Mouse (Mus musculus) thymus, postnatal 0 days (tissue): Measurements from ENCODE around the gene Hoxb5. TPM values are rescaled to one million over a fixed set of nuclear protein-coding genes. Genes with fewer than 3 reads are reported as not detected.

Experiments used
- DNase-seq: peaks from one replicate; pipeline ENCODE4 v3.0.0-alpha.2; 2015; ENCODE audit warnings: low spot score
- polyA plus RNA-seq: library from polyadenylated mRNA; unstranded; fragments of >200 nt; fragmentation: Nextera tagmentation; extraction: Ambion mirVana; gene quantifications from 2 replicates; pipeline ENCODE4 v1.2.1, GENCODE M21; 2015

The Hoxb5 gene
- polyA plus RNA-seq, 1 experiment from 2014 or later: 0.16 TPM

DNA sequence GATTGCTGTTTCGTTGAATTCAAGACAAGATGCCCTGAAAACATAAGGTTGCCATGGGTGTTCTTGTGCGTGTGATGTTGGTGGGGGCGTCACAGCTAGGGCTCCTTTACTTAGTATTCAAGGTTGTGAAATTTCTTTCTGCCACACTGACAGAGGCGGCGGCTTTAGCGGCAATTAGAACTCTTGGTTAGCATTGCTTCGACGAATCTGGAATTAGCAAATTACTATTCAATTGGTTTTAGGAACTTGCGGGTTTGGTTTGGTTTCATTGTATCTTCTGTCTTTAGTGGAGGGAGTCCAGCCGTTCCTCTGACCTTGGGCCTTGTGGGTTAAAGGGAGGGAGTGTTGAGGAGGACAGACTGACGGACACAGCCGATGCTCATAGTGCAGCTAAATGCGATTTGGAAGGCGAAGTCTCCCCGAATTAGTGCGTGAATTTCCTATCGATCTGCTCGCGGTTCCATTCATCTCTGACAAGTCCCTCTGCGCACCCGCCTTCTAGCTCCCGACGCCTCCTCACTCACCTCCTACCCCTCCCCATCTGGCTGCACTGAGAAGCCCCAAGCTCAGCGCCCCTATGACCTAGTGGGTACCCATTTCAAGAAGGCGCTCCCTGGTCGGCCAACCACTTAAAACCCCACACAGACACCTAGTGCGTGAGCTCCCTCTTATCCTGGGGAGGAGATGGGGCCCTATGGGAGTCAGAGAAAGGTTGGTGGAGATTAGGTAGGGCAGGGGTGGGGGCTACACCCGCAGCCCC is 14.7 kb downstream of the Hoxb5 start, which contains the start of gene Hoxb4:
Gene Hoxb4 (plus strand): TSS at position 660 of the 760 bp plus-strand sequence.
- DNase-seq: no peak

DNA sequence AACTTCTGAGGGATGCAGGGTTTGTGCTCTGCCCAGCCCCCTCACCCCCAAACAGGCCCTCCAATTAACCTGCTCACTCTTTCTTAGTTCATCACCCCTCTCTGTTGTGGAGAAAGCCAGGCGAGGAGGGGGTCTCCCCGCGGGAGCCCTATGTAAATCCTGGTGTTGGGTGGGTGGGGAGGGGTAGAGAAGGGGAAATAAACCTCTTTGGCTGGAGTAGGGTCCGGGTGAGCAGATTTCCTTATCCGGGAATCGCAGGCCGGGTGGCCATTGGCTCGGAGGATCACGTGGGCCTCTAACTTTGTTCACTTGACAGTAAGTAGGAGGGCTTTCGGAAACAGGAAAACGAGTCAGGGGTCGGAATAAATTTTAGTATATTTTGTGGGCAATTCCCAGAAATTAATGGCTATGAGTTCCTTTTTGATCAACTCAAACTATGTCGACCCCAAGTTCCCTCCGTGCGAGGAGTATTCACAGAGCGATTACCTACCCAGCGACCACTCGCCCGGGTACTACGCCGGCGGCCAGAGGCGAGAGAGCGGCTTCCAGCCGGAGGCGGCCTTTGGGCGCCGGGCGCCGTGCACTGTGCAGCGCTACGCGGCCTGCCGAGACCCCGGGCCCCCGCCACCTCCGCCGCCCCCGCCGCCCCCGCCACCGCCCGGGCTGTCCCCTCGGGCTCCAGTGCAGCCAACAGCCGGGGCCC is 15.4 kb downstream of the Hoxb5 start:
- peak; percentile 29 for DNase-seq

GRCm38 (mm10) chr11:96319071-96319902 is 16.2 kb downstream of the Hoxb5 start:
- DNase-seq: no peak

DNA sequence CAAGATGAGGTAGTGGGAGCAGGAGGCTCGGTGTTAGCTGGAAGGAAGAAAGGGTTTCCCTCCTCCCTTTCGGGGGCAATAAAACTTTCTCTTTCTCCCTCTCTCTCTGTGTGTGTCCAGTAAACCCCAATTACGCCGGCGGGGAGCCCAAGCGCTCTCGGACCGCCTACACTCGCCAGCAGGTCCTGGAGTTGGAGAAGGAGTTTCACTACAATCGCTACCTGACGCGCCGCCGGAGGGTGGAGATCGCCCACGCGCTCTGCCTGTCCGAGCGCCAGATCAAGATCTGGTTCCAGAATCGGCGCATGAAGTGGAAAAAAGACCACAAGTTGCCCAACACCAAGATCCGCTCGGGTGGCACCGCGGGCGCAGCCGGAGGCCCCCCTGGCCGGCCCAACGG is 16.8 kb downstream of the Hoxb5 start:
- DNase-seq: no peak

GRCm38 (mm10) chr11:96320688-96321087 is 17.6 kb downstream of the Hoxb5 start:
- no peak for DNase-seq

GRCm38 (mm10) chr11:96321846-96322245 is 18.7 kb downstream of the Hoxb5 start:
- DNase-seq: no peak

DNA sequence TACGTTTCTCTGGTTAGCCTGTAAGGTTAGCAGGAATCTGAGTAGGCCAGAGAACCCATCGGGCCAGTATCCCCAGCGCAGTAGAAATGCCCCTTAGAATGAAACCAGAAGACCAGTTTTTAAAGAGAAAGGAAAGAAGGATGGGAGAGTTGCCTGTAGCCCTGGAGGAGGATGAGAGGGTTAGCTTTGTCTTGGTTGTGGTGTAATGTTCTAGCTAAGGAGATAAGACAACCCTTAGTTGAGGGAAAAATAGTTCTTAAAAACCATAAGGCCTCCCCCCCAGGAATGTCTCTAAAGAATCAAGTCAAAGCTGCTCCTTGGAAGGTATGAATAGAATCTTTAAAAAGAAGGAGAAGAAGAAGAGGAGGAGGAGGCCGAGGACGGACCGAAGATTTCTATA is 19.6 kb downstream of the Hoxb5 start:
- no peak for DNase-seq

GRCm38 (mm10) chr11:96323154-96323553 is 20.0 kb downstream of the Hoxb5 start, which contains the start of gene Hoxb3:
Gene Hoxb3 (plus strand): TSS chr11:96323326.
- DNase-seq: no peak

- DNase-seq: no peak
Measured at GRCm38 (mm10) chr11:96324125-96324524, 21.0 kb downstream of the Hoxb5 start.

GRCm38 (mm10) chr11:96324965-96325364 is 21.8 kb downstream of the Hoxb5 start:
- no peak for DNase-seq

DNA sequence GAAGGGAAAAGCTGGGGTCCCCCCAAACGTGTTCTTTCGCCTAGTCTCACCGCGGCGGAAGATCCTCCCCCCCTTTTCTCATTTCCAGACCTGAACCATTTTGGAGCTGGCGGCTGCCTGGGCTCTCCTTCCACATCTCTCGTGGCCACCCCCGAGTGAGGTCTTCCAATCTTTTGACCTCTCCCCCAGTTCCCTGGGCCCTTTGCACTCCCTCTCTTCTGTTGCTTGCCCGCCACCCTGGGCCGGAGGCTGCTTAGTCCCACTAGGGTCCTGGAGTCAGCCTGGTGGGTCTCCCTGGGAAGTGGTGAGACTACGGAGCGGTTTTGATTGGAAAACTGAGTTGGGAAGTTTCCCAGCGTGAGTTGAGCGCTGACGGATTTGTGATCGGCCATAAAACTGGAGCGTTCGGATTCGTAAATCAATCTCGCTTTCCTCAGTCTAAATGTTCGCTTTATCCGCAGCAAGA is 22.6 kb downstream of the Hoxb5 start:
- DNase-seq: no peak

- no peak for DNase-seq
Measured at GRCm38 (mm10) chr11:96326705-96327104, 23.6 kb downstream of the Hoxb5 start.

DNA sequence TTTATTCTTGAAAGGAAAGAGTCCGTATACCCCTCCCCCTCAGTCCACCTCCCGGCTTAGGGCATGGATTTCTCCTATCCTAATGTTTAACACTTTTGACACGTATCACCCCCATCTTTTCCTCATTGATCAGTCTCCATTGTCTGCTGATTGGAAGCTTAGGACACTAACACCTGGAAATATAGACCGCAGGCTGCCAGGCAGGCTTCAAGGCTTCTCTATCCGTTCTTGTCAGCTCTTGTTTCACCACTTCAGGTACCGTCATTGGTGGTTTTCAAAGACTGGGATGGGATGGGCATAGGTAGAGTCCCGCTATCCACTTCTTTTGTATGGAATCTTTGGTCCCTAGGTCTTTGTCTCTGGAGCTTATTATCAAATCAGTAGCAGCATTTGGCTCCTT is 24.0 kb downstream of the Hoxb5 start:
- no peak for DNase-seq

DNA sequence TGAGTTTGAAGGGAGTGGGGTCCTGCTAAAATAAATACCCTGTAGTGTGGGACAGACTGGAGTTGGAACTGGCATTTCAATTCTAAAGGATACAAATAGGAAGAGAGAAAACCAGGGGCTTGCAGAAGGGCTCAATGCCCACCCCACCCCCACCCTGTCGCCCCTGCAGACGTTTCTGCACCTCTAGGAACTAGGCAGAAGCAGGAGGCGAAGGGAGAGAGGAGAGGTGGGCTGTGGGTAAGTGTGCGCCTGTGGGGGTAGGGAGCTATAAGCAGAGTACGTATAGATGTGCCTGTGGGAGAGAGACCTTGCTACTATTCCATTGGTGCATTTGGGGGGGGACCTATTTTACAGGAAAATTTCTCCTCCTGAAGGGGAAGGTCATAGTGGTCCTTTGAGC is 24.6 kb downstream of the Hoxb5 start:
- no peak for DNase-seq

DNA sequence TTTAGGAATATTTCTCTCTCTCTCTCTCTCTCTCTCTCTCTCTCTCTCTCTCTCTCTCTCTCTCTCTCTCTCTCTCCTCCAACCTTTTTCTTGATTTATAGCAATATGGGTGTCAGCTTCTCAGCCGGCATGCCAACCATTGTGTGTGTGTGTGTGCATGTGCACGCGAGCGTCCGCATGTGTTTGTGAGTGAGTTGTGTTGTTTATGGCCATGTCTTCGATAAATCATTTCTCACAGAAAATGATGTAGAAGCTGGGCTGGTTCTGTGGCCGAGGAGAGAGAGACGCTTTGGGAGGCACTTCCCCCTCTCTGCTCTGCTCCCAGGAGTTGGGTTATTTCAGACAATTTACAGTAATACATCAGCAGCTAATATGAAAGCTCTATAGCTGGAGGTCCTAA is 25.5 kb downstream of the Hoxb5 start:
- DNase-seq: no peak

DNA sequence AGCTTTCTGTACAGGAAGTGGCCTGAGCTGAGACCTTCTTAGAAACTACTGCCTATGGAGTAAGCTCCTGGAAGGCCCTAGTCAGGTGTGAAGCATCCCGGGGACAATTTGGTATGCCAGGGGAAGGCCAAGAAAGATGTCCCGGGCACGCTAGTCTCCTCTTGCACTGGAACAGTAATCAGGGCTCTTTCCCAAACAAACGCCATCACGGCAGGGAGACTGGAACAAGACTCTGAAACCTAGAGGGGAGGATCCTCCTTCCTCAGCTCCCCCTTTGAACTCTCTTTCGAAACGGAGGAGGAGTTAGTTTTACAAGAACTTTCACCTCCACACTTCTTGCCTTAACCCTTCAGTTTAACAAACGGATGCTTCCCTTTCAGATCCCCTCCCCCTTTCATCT is 29.0 kb downstream of the Hoxb5 start:
- DNase-seq: no peak

DNA sequence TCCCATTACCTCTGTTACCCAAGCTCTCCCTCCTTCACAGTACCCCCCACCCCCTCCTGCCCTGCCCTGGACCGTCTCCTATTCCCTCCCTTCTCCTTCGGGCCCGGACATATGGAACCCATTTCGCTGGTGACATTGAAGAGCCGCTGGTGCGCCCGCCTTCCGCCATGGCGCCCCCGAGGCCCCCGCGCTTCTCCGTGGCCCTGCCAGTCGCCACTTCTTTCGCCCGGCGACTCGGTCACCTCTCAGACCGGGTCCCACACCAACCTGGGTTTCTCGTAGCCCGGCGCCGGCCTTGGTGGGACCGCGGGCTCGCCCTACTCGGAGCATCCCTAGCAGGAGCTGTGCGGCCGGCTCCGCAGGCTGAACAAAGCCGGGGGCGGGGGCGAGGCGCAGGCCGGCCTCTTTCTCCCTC is 29.5 kb downstream of the Hoxb5 start:
- DNase-seq: no peak

DNA sequence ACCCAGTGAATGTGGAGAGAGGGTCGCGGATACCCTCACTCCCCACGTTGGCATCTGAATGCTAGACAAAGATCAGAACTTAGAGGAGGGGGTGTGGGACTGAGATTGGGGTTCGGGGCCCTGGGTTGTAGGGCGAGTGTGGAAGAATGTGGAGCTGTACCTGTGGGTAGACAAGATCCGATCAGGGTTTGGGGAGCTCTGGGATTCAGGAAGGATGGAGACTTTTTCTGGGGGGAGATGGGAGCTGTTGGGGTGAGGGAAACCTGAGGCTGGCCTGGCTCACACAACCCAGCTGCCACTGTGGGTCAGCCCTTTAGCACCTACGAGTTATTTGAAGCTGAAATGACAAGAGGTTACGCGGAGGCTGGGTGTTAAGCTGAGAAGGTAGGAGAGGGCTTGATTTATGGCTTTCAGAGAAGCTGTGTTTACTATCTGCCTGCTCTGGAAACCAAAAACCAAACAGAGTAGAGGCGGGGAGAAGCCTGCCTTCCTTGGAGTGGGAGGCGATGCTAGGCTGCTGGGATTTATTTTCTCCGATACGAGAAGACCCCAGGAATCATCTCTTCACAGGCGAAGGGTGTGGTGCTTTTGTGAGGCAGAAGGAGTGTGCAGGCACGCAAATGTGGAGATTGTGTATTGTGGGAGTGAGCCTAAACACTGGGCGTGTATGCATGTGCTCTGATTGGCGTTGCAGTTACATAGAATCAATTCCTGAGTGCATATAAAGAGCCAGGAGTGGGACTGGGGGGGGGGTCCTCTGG is 30.3 kb downstream of the Hoxb5 start:
- DNase-seq: no peak

DNA sequence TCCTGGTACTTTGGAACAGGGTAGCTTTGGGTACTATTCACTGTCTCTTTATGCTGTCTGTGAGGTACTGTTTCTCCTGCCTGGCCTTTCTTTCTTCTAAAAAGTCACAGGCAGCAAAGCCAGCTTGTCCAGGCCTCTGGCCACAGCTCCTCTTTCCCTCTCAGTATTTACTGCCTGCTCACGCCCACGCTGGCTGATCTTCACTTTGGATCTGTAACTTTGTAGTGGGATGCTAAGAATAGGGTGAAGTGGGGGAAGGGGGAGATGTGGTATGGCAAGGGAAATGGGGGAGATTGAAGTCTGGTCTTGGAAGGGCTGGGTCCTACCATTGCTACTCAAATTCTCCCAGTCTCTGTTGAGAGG is 30.8 kb downstream of the Hoxb5 start:
- DNase-seq: no peak

GRCm38 (mm10) chr11:96334998-96335397 is 31.9 kb downstream of the Hoxb5 start:
- DNase-seq: no peak

GRCm38 (mm10) chr11:96336597-96336996 is 33.5 kb downstream of the Hoxb5 start:
- DNase-seq: no peak
